Mouse (Mus musculus) MEL (cell line): Measurements from ENCODE around the gene Aebp1. TPM values are rescaled to one million over a fixed set of nuclear protein-coding genes. Genes with fewer than 3 reads are reported as not detected.

Experiments
- DNase-seq: peaks from one replicate; pipeline ENCODE4 v3.0.0; 2011; ENCODE audit warnings: low read depth, low spot score
- H3K27ac ChIP-seq: 2 replicates; pipeline ENCODE4 v1.5.1; 2012; ENCODE audit warnings: low read depth, mild to moderate bottlenecking, control low read depth, low read length, moderate library complexity; ENCODE audit not compliant: control insufficient read depth
- H3K27me3 ChIP-seq, 2 experiments: fragments of 150-350 bp in 1 of 2; sonication (generic) in 1 of 2; 2 replicates each; pipeline ENCODE4 v1.6.1; 2012; ENCODE audit warnings: low read length in 2 of 2, mild to moderate bottlenecking in 2 of 2, improper control_type of control experiment in 1 of 2, moderate library complexity in 1 of 2; ENCODE audit not compliant: insufficient read depth in 2 of 2, control insufficient read depth in 1 of 2
- H3K36me3 ChIP-seq, 2 experiments: 2 replicates each; pipeline ENCODE4 v1.6.1; 2012 to 2014; ENCODE audit warnings: low read length in 2 of 2, improper control_type of control experiment in 1 of 2, inconsistent platforms in 1 of 2, mild to moderate bottlenecking in 1 of 2; ENCODE audit not compliant: insufficient read depth in 2 of 2, control insufficient read depth in 1 of 2
- H3K4me1 ChIP-seq, 2 experiments: fragments of 150-350 bp in 1 of 2; sonication (generic) in 1 of 2; 2 replicates each; pipeline ENCODE4 v1.6.1; 2012; ENCODE audit warnings: low read length in 2 of 2, improper control_type of control experiment in 1 of 2, mild to moderate bottlenecking in 1 of 2; ENCODE audit not compliant: insufficient read depth in 2 of 2, control insufficient read depth in 1 of 2
- H3K4me3 ChIP-seq, 2 experiments: fragments of 150-350 bp in 1 of 2; sonication (generic) in 1 of 2; 2 replicates each; pipeline ENCODE4 v1.5.1; 2012; ENCODE audit warnings: low read depth in 2 of 2, low read length in 2 of 2, mild to moderate bottlenecking in 2 of 2, moderate library complexity in 2 of 2, control low read depth in 1 of 2, improper control_type of control experiment in 1 of 2; ENCODE audit not compliant: control insufficient read depth in 1 of 2, insufficient read depth in 1 of 2
- H3K79me2 ChIP-seq: 2 replicates; pipeline ENCODE4 v1.6.1; 2012; ENCODE audit warnings: mild to moderate bottlenecking, low read length, moderate library complexity; ENCODE audit not compliant: control insufficient read depth, poor library complexity, insufficient read depth
- H3K9ac ChIP-seq: 2 replicates; pipeline ENCODE4 v1.6.1; 2012; ENCODE audit warnings: low read depth, mild to moderate bottlenecking, control low read depth, low read length, moderate library complexity; ENCODE audit not compliant: control insufficient read depth, poor library complexity, severe bottlenecking
- H3K9me3 ChIP-seq: fragments of 150-350 bp; sonication (generic); replicated peaks from 2 replicates; pipeline ENCODE4 v1.6.1; 2012; ENCODE audit warnings: mild to moderate bottlenecking, low read length, improper control_type of control experiment, moderate library complexity; ENCODE audit not compliant: insufficient read depth
- BHLHE40 ChIP-seq: IDR thresholded peaks from 2 replicates; pipeline ENCODE4 v1.6.1; 2012; ENCODE audit warnings: low read depth, mild to moderate bottlenecking, inconsistent platforms, low read length, improper control_type of control experiment, borderline replicate concordance
- CHD1 ChIP-seq: IDR thresholded peaks from 2 replicates; pipeline ENCODE4 v1.6.1; 2012; ENCODE audit warnings: low read depth, mild to moderate bottlenecking, inconsistent platforms, low read length, improper control_type of control experiment
- CHD2 ChIP-seq: IDR thresholded peaks from 2 replicates; pipeline ENCODE4 v1.6.1; 2011; ENCODE audit warnings: low read length, improper control_type of control experiment
- CTCF ChIP-seq, 3 experiments: IDR thresholded peaks in 2 of 3; conservative IDR thresholded peaks in 1 of 3; 2 replicates each; pipeline ENCODE4 v1.5.1; 2011 to 2012; ENCODE audit warnings: low read length in 3 of 3, low read depth in 2 of 3, mild to moderate bottlenecking in 2 of 3, improper control_type of control experiment in 1 of 3, inconsistent platforms in 1 of 3, mixed read lengths in 1 of 3, moderate library complexity in 1 of 3; ENCODE audit not compliant: control insufficient read depth in 1 of 3, insufficient read depth in 1 of 3, poor library complexity in 1 of 3, severe bottlenecking in 1 of 3
- ELF1 ChIP-seq: IDR thresholded peaks from 2 replicates; pipeline ENCODE4 v1.6.1; 2014; ENCODE audit warnings: low read depth, mild to moderate bottlenecking, inconsistent platforms, low read length, improper control_type of control experiment, moderate library complexity
- GATA1 ChIP-seq: IDR thresholded peaks from 2 replicates; pipeline ENCODE4 v1.6.1; 2011; ENCODE audit warnings: low read depth, low read length, improper control_type of control experiment
- HCFC1 ChIP-seq: IDR thresholded peaks from 2 replicates; pipeline ENCODE4 v1.6.1; 2012; ENCODE audit warnings: low read depth, mild to moderate bottlenecking, inconsistent platforms, low read length, improper control_type of control experiment, moderate library complexity
- MAX ChIP-seq: IDR thresholded peaks from 2 replicates; pipeline ENCODE4 v1.6.1; 2011; ENCODE audit warnings: low read length, improper control_type of control experiment
- MAZ ChIP-seq: IDR thresholded peaks from 2 replicates; pipeline ENCODE4 v1.6.1; 2012; ENCODE audit warnings: low read depth, mild to moderate bottlenecking, inconsistent platforms, low read length, improper control_type of control experiment
- MYB ChIP-seq: IDR thresholded peaks from 2 replicates; pipeline ENCODE4 v1.6.1; 2011; ENCODE audit warnings: mild to moderate bottlenecking, low read depth, low read length, improper control_type of control experiment
- NRF1 ChIP-seq: IDR thresholded peaks from 2 replicates; pipeline ENCODE4 v1.6.1; 2014; ENCODE audit warnings: low read depth, mild to moderate bottlenecking, inconsistent platforms, low read length, improper control_type of control experiment, moderate library complexity; ENCODE audit not compliant: poor library complexity, insufficient read depth, severe bottlenecking
- POLR2A ChIP-seq, 2 experiments: IDR thresholded peaks; 2 replicates each; pipeline ENCODE4 v1.6.1; 2011 to 2012; ENCODE audit warnings: low read length in 2 of 2, mild to moderate bottlenecking in 2 of 2, control low read depth in 1 of 2, improper control_type of control experiment in 1 of 2, low read depth in 1 of 2, moderate library complexity in 1 of 2; ENCODE audit not compliant: control insufficient read depth in 1 of 2, insufficient read depth in 1 of 2, poor library complexity in 1 of 2
- POLR2AphosphoS2 ChIP-seq: IDR thresholded peaks from 2 replicates; pipeline ENCODE4 v1.6.1; 2011; ENCODE audit warnings: low read length, improper control_type of control experiment
- SMC3 ChIP-seq: IDR thresholded peaks from 2 replicates; pipeline ENCODE4 v1.6.1; 2011; ENCODE audit warnings: low read depth, low read length, improper control_type of control experiment
- TAL1 ChIP-seq: IDR thresholded peaks from 2 replicates; pipeline ENCODE4 v1.6.1; 2012; ENCODE audit warnings: mild to moderate bottlenecking, inconsistent platforms, low read length, moderate library complexity, mixed read lengths
- TBP ChIP-seq: IDR thresholded peaks from 2 replicates; pipeline ENCODE4 v1.8.0; 2011; ENCODE audit warnings: low read depth, low read length, improper control_type of control experiment
- TCF12 ChIP-seq: IDR thresholded peaks from 2 replicates; pipeline ENCODE4 v1.6.1; 2014; ENCODE audit warnings: low read depth, mild to moderate bottlenecking, inconsistent platforms, low read length, improper control_type of control experiment, moderate library complexity
- UBTF ChIP-seq: IDR thresholded peaks from 2 replicates; pipeline ENCODE4 v1.6.1; 2012; ENCODE audit warnings: low read depth, mild to moderate bottlenecking, inconsistent platforms, low read length, improper control_type of control experiment, moderate library complexity, borderline replicate concordance; ENCODE audit not compliant: insufficient read depth
- ZC3H11A ChIP-seq: IDR thresholded peaks from 2 replicates; pipeline ENCODE4 v1.6.1; 2012; ENCODE audit warnings: low read depth, mild to moderate bottlenecking, inconsistent platforms, low read length, improper control_type of control experiment
- ZKSCAN1 ChIP-seq: IDR thresholded peaks from 2 replicates; pipeline ENCODE4 v1.6.1; 2012; ENCODE audit warnings: low read depth, mild to moderate bottlenecking, inconsistent platforms, low read length, improper control_type of control experiment, moderate library complexity
- polyA plus RNA-seq, 2 experiments: library from polyadenylated mRNA; stranded (reverse) in 1 of 2; unstranded in 1 of 2; fragments of >175 nt in 1 of 2; fragments of >200 nt in 1 of 2; gene quantifications; 2 replicates each; pipeline versions ENCODE4 v1.2.1 to v1.2.4; 2012; ENCODE audit warnings: low replicate concordance in 2 of 2, low read depth in 1 of 2; ENCODE audit not compliant: insufficient read length in 2 of 2, insufficient read depth in 1 of 2, missing spikeins in 1 of 2
- total RNA-seq: library from RNA; depleted of rRNA; stranded (reverse); fragments of 300-350 nt; gene quantifications from 2 replicates; pipeline ENCODE4 v1.2.3, GENCODE M21; 2012

The Aebp1 gene
- total and polyA plus RNA-seq, 3 experiments = 0.10 TPM; not detected in 2

DNA sequence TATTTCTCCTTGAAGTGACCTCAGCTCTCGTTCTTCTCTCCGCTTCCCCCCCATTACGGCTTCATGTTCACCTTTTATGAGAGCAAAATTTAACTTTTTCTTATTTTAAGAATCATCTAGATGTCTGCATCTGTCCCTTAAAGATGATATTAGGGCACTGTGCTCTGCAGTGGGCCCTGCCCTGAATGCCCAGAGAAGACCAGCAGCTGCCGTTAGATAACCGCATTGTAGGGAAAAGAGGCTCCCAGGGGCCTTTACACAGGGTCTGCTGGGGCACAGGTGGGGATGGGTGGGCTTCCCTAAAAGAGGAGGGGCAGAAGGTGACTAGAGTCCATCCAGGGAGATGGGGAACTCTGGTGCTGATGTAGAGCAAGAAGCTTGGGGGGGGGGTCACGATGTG is 32.1 kb downstream of the Aebp1 start:
- no peak overlapping the region for H3K27ac ChIP-seq
- no peak overlapping the region for H3K9ac ChIP-seq
- H3K36me3 ChIP-seq = no peaks in the 10 kb centered on the region; a peak in 1 of 4 replicates
- DNase-seq = no peak
- H3K9me3 ChIP-seq = no peaks in the 10 kb centered on the region
- no peak for TF ChIP-seq ZC3H11A
- TF ChIP-seq HCFC1 = no peak
- TF ChIP-seq BHLHE40 = no peak
- TF ChIP-seq CTCF (IDR thresholded peaks at IDR 0.05 in 2 of 3, conservative IDR thresholded peaks at IDR 0.05 in 1 of 3; ENCODE audit: control insufficient read depth in 1 of 3, insufficient read depth in 1 of 3, low read depth in 2 of 3, low read length in 3 of 3, poor library complexity in 1 of 3, severe bottlenecking in 1 of 3) = no peak
- no peak for TF ChIP-seq MAZ
- no peak for TF ChIP-seq CHD2
- TF ChIP-seq NRF1 = no peak
- TF ChIP-seq ELF1 = no peak
- TF ChIP-seq ZKSCAN1 = no peak
- TF ChIP-seq POLR2A (IDR thresholded peaks at IDR 0.05; ENCODE audit: control insufficient read depth in 1 of 2, insufficient read depth in 1 of 2, low read depth in 1 of 2, low read length in 2 of 2, poor library complexity in 1 of 2) = no peak
- no peak for TF ChIP-seq POLR2AphosphoS2
- TF ChIP-seq SMC3 = no peak
- TF ChIP-seq MYB = no peak
- TF ChIP-seq MAX = no peak
- TF ChIP-seq TCF12 = no peak
- TF ChIP-seq UBTF = no peak
- TF ChIP-seq, all 39 proteins: peak for 0
- Histone ChIP-seq H3K27me3 (no peaks in the 10 kb centered on the region; a peak in 1 of 4 replicates), H3K4me3 (no peak overlapping the region), H3K4me1 (no peaks in the 10 kb centered on the region), H3K79me2 (no peaks in the 10 kb centered on the region)

DNA sequence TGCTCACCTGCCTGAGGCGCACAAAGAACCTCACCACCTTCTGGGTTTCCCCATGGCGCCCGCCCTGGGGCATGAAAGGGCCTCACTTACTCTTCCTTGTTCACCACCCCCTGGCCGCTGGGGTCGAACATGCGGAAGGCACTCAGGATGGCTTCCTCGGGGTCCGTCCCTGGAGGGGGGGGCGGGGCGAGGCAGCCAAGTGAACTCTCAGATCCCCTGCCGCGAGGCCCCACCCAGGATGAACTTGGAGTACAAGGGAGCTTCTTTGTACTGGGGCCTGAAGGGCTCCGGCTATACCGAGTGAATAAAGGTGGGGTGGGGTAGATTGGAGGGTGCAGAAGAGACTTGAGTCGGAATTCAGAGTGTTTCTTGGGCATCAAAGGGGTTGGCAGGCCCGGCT is 35.5 kb downstream of the Aebp1 start:
- DNase-seq = no peak
- H3K4me3 ChIP-seq = no peak overlapping the region
- no peak for TF ChIP-seq CHD1
- no peak for TF ChIP-seq NRF1
- TF ChIP-seq TAL1 = no peak
- TF ChIP-seq MAX = no peak
- TF ChIP-seq GATA1 = no peak
- TF ChIP-seq TBP = no peak
- H3K79me2 ChIP-seq = no peaks in the 10 kb centered on the region
- no peaks in the 10 kb centered on the region for H3K4me1 ChIP-seq
- H3K27me3 ChIP-seq = peaks cover 0 to 2% of the 10 kb centered on the region in 2 experiments; a peak in 1 of 4 replicates
- no peaks in the 10 kb centered on the region; a peak in 1 of 4 replicates for H3K36me3 ChIP-seq
- H3K9ac ChIP-seq = no peak overlapping the region
- no peaks in the 10 kb centered on the region for H3K9me3 ChIP-seq
- no peak overlapping the region for H3K27ac ChIP-seq
